Mouse (Mus musculus) embryonic fibroblast, embryonic 13.5 days (primary cell): Measurements from ENCODE around the gene Syt15.

Source experiments
- CTCF ChIP-seq: IDR thresholded peaks from 2 replicates; pipeline ENCODE4 v1.5.1; 2011; ENCODE audit warnings: mild to moderate bottlenecking, control low read depth, low read length, moderate library complexity, borderline replicate concordance; ENCODE audit not compliant: insufficient read depth
- POLR2A ChIP-seq: IDR thresholded peaks from 2 replicates; pipeline ENCODE4 v1.6.1; 2011; ENCODE audit warnings: low read depth, mild to moderate bottlenecking, control low read depth, low read length, moderate library complexity

DNA sequence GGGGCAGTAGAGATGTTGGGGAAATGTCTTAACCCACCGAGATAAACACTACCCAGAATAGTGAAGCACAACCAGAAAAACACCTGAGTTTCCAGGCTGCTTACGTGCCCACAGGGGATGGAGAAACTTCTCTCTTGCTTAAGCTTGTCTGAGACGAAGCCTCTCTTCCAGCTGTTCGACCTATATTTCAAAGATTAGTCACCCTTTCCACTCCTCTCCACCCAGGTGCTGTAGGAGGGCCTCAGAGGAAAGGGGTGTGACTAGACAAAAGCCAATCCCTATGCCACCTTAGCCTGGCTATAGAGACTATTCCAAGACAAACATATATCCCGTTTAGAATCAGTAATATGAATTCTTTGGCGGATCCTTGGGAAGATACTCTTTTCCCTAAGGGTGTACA, 11.4 kb upstream of the Syt15 start:
- no peak for TF ChIP-seq POLR2A
- no peak for TF ChIP-seq CTCF
